Mouse (Mus musculus): ENCODE data around the gene Dvl1. TPM values are rescaled to one million over a fixed set of nuclear protein-coding genes. Genes with fewer than 3 reads are reported as not detected.
A peak's percentile ranks its signal among the peaks of the same experiment; 100 is the strongest.

Gene Dvl1
- polyA plus RNA-seq, 1 experiment from 2014 or later: 11.0 TPM

DNA sequence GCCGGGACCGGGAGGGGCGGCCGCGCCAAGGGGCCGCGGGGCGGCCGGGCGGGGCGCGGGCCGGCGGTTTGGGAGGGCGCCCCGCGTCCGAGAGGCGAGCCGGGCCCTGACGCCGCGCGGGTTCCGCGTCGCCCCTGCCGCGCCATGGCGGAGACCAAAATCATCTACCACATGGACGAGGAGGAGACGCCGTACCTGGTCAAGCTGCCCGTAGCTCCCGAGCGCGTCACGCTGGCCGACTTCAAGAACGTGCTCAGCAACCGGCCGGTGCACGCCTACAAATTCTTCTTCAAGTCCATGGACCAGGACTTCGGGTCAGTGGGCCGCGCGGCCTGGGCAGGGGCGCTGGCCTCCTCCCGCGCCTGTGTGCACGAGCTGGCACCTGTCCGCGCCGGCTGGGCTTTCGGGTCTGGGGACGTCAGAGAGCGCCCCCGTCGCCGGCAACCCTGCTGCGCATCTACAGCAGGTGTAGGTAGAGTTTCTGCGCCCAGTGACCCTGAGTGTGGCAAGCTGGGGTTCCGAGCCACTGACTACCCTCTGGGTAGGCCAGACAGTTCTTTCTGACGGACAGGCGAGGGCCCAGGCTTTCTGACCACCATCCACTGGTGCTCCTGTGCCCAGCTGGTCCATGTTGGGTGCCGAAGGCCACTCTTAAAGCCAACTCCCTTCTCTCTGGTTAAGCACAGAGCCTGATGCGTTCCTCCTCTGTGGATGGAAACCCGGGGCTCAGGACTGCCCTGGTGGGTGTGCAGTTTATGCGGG is 570 bp downstream of the Dvl1 start:
- H3K27me3 ChIP-seq (replicated peaks; ENCODE audit: control insufficient read depth, insufficient read depth, low read length): no peaks in the 10 kb centered on the region
- no peaks in the 10 kb centered on the region for H3K9me3 ChIP-seq (ENCODE audit: control insufficient read depth, low read length)
- peaks cover 24% of the 10 kb centered on the region for H3K4me1 ChIP-seq (replicated peaks; ENCODE audit: control insufficient read depth, insufficient read depth, low read length)
- H3K4me2 ChIP-seq: peak overlapping the region; percentile 98
- peak; percentile 53 for ATAC-seq (replicated peaks; ENCODE audit: low FRiP score)
- peak; percentile 69 for DNase-seq (ENCODE audit: low spot score)
- peak overlapping the region; percentile 95 for H3K4me3 ChIP-seq (ENCODE audit: low read depth, low read length)
- 0 out of 2 replicates have a peak, but pooled peaks cover 2% of the 10 kb centered on the region for H3K36me3 ChIP-seq (ENCODE audit: control insufficient read depth, insufficient read depth, low read length)
- WGBS: 2% methylated on average over 68 of the region's 69 CpGs
- H3K9ac ChIP-seq (ENCODE audit: low read depth, low read length): peak overlapping the region; percentile 91
- H3K27ac ChIP-seq (ENCODE audit: low read depth, low read length): peak overlapping the region; percentile 54

DNA sequence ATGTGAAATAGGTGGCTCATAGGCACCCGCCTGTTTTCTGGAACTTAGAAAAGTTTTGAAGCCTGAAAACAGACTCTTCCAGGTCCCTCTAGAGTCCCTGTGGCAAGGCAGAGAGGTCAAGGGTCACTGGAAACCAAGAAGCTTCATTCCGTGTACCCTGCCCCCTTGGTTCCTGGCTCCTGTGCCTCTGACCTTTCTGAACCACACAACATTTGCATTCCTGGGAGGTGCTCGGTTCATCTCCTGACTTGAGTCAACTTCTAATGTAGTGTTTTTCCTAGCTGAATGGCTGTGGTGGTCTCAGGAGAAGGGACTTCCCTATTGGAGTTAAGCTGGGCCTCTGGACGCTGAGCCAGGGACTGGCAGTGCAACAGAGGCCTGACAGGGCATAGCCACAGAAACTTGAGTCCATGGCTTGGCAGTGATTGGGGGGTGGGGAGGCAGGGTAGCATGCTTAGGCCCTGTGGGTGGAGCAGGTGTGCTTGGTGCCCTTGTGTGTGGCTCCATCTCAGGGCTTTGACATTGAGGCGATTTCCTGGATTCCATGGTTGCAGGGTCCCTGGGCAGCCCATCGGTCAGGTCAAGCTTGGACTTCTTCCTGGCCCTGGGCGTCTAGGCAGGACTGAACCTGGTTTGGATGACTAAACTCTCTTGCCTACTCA is 1.4 kb downstream of the Dvl1 start:
- H3K4me1 ChIP-seq (replicated peaks; ENCODE audit: control insufficient read depth, insufficient read depth, low read length): peaks cover 24% of the 10 kb centered on the region
- DNase-seq (ENCODE audit: low spot score) (no peak), ATAC-seq (replicated peaks; ENCODE audit: low FRiP score) (no peak)
- peak overlapping the region; percentile 91; the same call in 1 of the 2 replicates for H3K9ac ChIP-seq (ENCODE audit: low read depth, low read length)
- H3K4me3 ChIP-seq (ENCODE audit: low read depth, low read length): peak overlapping the region; percentile 95
- no peaks in the 10 kb centered on the region for H3K27me3 ChIP-seq (replicated peaks; ENCODE audit: control insufficient read depth, insufficient read depth, low read length)
- H3K27ac ChIP-seq (ENCODE audit: low read depth, low read length): no peak overlapping the region
- H3K4me2 ChIP-seq: peak overlapping the region; percentile 98
- H3K9me3 ChIP-seq (ENCODE audit: control insufficient read depth, low read length): no peaks in the 10 kb centered on the region
- 56% methylated on average over 7 of the region's 7 CpGs for WGBS
- no peaks in the 10 kb centered on the region for H3K36me3 ChIP-seq (ENCODE audit: control insufficient read depth, insufficient read depth, low read length)

DNA sequence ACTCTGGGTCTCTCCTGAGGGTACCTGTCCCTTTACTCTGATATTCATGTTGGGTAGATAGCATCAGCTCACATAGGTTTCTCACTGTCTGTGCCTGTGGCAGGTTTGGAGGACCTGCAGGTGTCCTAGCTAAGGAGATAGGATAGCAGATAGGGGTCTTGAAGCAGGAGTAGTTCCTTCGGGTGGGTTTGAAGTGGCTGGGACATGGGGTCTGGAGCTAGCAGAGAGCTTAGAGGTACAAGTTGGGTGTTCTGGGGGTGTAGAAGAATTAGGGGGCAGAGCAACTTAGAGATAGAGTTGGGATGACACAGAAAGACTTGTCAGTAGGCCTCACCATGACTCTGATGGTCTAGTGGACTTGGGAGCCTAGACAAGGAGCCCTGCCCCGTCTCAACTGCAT is 2.2 kb downstream of the Dvl1 start:
- Histone ChIP-seq H3K27ac (ENCODE audit: low read depth, low read length) (no peak overlapping the region), H3K27me3 (replicated peaks; ENCODE audit: control insufficient read depth, insufficient read depth, low read length) (no peaks in the 10 kb centered on the region), H3K9ac (ENCODE audit: low read depth, low read length) (no peak overlapping the region), H3K36me3 (ENCODE audit: control insufficient read depth, insufficient read depth, low read length) (peaks cover 7% of the 10 kb centered on the region; the same call in 1 of the 2 replicates), H3K4me3 (ENCODE audit: low read depth, low read length) (no peak overlapping the region), H3K4me2 (peak overlapping the region; percentile 98), H3K9me3 (ENCODE audit: control insufficient read depth, low read length) (no peaks in the 10 kb centered on the region), H3K4me1 (replicated peaks; ENCODE audit: control insufficient read depth, insufficient read depth, low read length) (peaks cover 24% of the 10 kb centered on the region)
- ATAC-seq (replicated peaks; ENCODE audit: low FRiP score): no peak
- 63% methylated on average over 2 of the region's 2 CpGs for WGBS
- DNase-seq (ENCODE audit: low spot score): no peak

DNA sequence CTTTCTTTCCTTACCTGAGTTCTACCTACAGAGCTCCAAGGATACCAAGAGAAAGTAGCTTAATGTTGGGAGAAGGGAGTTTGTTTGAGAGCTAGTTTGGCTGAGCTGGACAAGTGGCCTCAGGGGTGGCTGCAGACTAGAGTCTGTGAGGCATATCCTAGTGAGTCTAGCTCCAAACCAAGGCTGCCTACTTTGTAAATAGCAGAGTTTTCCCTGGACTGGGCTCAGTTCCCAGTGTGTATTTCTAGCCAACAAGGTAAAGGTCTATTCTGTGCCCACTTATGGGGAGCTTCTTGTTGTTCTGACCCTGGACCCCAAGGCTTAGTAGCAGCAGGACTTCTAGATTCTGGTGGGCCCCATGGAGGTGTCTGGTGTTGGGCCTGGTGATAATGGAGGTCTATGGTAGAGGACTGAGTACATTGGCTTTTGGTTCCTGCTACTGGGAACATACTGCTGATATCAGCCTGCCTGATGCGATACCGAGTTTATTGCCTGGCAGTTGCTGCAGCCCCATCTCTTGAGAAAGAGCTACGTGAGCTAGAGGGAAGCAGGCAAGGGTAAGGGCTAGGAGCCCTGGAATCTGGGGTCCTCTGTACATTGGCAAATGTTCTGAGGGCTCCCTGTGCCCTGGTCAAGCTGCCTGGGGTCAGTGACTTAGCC is 2.7 kb downstream of the Dvl1 start:
- WGBS: 73% methylated on average over 3 of the region's 3 CpGs
- Histone ChIP-seq H3K27ac (ENCODE audit: low read depth, low read length) (no peak overlapping the region), H3K36me3 (ENCODE audit: control insufficient read depth, insufficient read depth, low read length) (peaks cover 7% of the 10 kb centered on the region; the same call in 1 of the 2 replicates), H3K9me3 (ENCODE audit: control insufficient read depth, low read length) (no peaks in the 10 kb centered on the region), H3K4me3 (ENCODE audit: low read depth, low read length) (no peak overlapping the region), H3K9ac (ENCODE audit: low read depth, low read length) (no peak overlapping the region), H3K4me2 (no peak overlapping the region; the same call in 1 of the 2 replicates), H3K27me3 (replicated peaks; ENCODE audit: control insufficient read depth, insufficient read depth, low read length) (no peaks in the 10 kb centered on the region), H3K4me1 (replicated peaks; ENCODE audit: control insufficient read depth, insufficient read depth, low read length) (peaks cover 24% of the 10 kb centered on the region)
- DNase-seq (ENCODE audit: low spot score) (no peak), ATAC-seq (replicated peaks; ENCODE audit: low FRiP score) (no peak)

DNA sequence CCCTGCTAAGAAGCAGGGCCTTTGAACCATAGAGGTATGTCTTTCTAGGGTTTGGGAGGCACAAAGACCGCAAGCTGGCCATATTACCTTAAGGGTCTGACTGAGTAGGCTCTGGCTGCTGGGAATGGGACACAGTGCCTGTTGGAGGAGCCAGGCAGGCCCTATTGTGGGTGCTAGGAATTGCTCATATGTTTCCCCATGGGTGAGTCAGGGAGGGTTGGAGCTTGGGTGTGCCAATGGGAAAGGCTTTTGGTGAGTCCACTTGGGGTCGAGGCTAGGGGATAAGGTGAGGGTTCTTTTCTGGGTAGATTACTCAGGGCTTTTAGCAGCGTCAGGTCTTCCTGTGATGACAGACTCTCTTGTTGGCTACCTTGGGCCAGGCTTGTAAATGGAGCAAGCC is 4.2 kb downstream of the Dvl1 start:
- H3K9me3 ChIP-seq (ENCODE audit: control insufficient read depth, low read length): no peaks in the 10 kb centered on the region
- no peak overlapping the region for H3K4me3 ChIP-seq (ENCODE audit: low read depth, low read length)
- no peak overlapping the region for H3K4me2 ChIP-seq
- H3K27me3 ChIP-seq (replicated peaks; ENCODE audit: control insufficient read depth, insufficient read depth, low read length): no peaks in the 10 kb centered on the region
- H3K4me1 ChIP-seq (replicated peaks; ENCODE audit: control insufficient read depth, insufficient read depth, low read length): peaks cover 28% of the 10 kb centered on the region
- no peak overlapping the region for H3K27ac ChIP-seq (ENCODE audit: low read depth, low read length)
- peaks cover 13% of the 10 kb centered on the region; the same call in 1 of the 2 replicates for H3K36me3 ChIP-seq (ENCODE audit: control insufficient read depth, insufficient read depth, low read length)
- DNase-seq (ENCODE audit: low spot score): no peak
- 88% methylated on average over 3 of the region's 3 CpGs for WGBS
- ATAC-seq (replicated peaks; ENCODE audit: low FRiP score): no peak
- no peak overlapping the region for H3K9ac ChIP-seq (ENCODE audit: low read depth, low read length)

DNA sequence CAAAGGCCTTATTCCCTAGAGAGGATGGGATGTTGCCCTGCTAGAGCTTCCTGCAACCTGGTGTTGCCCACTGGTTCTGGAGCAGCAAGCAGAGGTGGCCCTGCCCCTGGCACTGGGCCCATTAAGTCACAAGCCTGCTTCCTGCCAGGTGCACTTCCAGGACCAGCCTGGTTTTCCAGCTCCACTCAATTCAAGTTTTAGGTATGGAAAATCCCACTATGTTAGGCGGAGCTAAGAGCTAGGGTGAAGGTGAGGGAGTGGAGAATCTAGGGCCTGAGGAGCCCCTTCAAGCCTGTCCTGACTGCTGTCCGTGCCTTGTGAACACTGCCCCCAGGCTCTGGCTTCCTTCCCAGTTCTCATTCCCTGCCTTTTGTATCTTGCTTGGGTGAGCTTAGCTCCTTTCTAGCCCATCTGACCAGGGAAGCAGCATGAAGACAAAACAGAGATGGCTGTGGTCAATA is 4.8 kb downstream of the Dvl1 start:
- Histone ChIP-seq H3K9me3 (ENCODE audit: control insufficient read depth, low read length) (no peaks in the 10 kb centered on the region), H3K36me3 (ENCODE audit: control insufficient read depth, insufficient read depth, low read length) (peaks cover 13% of the 10 kb centered on the region; the same call in 1 of the 2 replicates), H3K9ac (ENCODE audit: low read depth, low read length) (no peak overlapping the region), H3K4me2 (no peak overlapping the region), H3K27me3 (replicated peaks; ENCODE audit: control insufficient read depth, insufficient read depth, low read length) (no peaks in the 10 kb centered on the region), H3K27ac (ENCODE audit: low read depth, low read length) (no peak overlapping the region), H3K4me1 (replicated peaks; ENCODE audit: control insufficient read depth, insufficient read depth, low read length) (peaks cover 27% of the 10 kb centered on the region), H3K4me3 (ENCODE audit: low read depth, low read length) (no peak overlapping the region)
- WGBS: 78% methylated on average over 2 of the region's 2 CpGs
- DNase-seq (ENCODE audit: low spot score) (no peak), ATAC-seq (replicated peaks; ENCODE audit: low FRiP score) (no peak)

DNA sequence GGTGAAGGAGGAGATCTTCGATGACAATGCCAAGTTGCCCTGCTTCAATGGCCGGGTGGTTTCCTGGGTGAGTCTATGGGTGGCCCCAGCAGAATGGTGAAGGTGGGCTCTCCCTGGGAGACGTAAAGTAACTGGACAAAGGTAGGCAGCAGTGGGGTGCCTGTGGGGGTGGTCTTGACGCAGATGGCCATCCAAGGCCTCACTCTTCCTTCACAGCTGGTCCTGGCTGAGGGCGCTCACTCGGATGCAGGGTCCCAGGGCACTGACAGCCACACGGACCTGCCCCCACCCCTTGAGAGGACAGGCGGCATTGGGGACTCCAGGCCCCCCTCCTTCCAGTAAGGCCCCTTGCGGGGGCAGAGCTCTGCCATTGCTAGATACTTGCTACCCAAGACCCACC is 6.2 kb downstream of the Dvl1 start:
- peaks cover 22% of the 10 kb centered on the region for H3K4me1 ChIP-seq (replicated peaks; ENCODE audit: control insufficient read depth, insufficient read depth, low read length)
- no peak overlapping the region for H3K27ac ChIP-seq (ENCODE audit: low read depth, low read length)
- no peak overlapping the region for H3K9ac ChIP-seq (ENCODE audit: low read depth, low read length)
- H3K27me3 ChIP-seq (replicated peaks; ENCODE audit: control insufficient read depth, insufficient read depth, low read length): no peaks in the 10 kb centered on the region
- WGBS: 90% methylated on average over 9 of the region's 9 CpGs
- no peak overlapping the region for H3K4me3 ChIP-seq (ENCODE audit: low read depth, low read length)
- ATAC-seq (replicated peaks; ENCODE audit: low FRiP score) (no peak), DNase-seq (ENCODE audit: low spot score) (no peak)
- H3K36me3 ChIP-seq (ENCODE audit: control insufficient read depth, insufficient read depth, low read length): peaks cover 24% of the 10 kb centered on the region; the same call in 1 of the 2 replicates
- no peaks in the 10 kb centered on the region for H3K9me3 ChIP-seq (ENCODE audit: control insufficient read depth, low read length)
- H3K4me2 ChIP-seq: no peak overlapping the region

DNA sequence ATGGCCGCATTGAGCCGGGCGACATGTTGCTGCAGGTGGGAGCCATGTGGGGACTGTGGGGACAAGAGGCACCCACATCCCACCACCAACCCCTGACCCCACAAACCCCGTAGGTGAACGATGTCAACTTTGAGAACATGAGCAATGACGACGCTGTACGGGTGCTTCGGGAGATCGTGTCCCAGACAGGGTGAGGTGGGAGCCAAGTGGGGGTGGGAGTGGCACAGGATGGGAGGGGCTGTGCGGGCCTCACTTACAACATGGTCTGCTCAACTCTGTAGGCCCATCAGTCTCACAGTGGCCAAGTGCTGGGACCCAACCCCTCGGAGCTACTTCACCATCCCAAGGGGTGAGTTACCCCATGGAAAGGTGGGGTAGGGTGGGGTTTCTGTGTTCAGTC is 7.8 kb downstream of the Dvl1 start:
- no peak overlapping the region for H3K27ac ChIP-seq (ENCODE audit: low read depth, low read length)
- no peak for DNase-seq (ENCODE audit: low spot score)
- WGBS: 94% methylated on average over 12 of the region's 12 CpGs
- peaks cover 8% of the 10 kb centered on the region for H3K4me1 ChIP-seq (replicated peaks; ENCODE audit: control insufficient read depth, insufficient read depth, low read length)
- no peak overlapping the region for H3K4me2 ChIP-seq
- no peaks in the 10 kb centered on the region for H3K27me3 ChIP-seq (replicated peaks; ENCODE audit: control insufficient read depth, insufficient read depth, low read length)
- peaks cover 29% of the 10 kb centered on the region; the same call in 1 of the 2 replicates for H3K36me3 ChIP-seq (ENCODE audit: control insufficient read depth, insufficient read depth, low read length)
- no peak overlapping the region for H3K4me3 ChIP-seq (ENCODE audit: low read depth, low read length)
- ATAC-seq (replicated peaks; ENCODE audit: low FRiP score): no peak
- H3K9ac ChIP-seq (ENCODE audit: low read depth, low read length): no peak overlapping the region
- H3K9me3 ChIP-seq (ENCODE audit: control insufficient read depth, low read length): no peaks in the 10 kb centered on the region

Data from liver, embryonic 11.5 days (tissue).